Mouse (Mus musculus) myocyte (in vitro differentiated cells): Measurements from ENCODE around the gene Hist2h3b.

Source experiments
- POLR2A ChIP-seq: IDR thresholded peaks from one replicate; pipeline ENCODE4 v1.6.1; 2011; ENCODE audit warnings: low read depth, mild to moderate bottlenecking, control low read depth, moderate library complexity; ENCODE audit not compliant: insufficient read length
- POLR2AphosphoS2 ChIP-seq: IDR thresholded peaks from one replicate; pipeline ENCODE4 v1.6.1; 2011; ENCODE audit warnings: low read depth, control low read depth; ENCODE audit not compliant: insufficient read length

DNA sequence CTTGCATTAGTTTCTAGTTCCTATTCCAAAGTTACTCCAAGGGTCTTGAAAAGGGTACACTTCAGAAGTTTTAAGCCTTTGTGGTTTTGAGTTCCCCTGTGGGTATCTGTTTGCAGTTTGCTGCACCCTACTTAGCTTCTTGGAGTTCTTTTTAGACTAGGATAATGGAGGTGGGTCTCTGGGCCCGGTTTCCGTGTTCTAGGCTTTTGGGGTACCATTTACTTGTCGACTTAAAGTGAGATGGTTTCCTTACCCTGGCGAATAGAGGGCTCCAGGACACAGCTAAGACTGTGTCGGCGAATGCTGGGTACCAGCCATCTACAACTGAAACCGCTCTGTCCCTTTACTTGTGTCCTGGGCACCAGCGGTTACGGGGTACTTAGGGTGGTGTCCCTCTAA is 46.8 kb upstream of the Hist2h3b start:
- TF ChIP-seq POLR2A = no peak
- TF ChIP-seq POLR2AphosphoS2 = no peak
